Mouse (Mus musculus): ENCODE results near the gene Gm6871.
"Not testable (repeated sequence)": the region's sequence is repeated elsewhere in the genome, so short reads cannot be mapped to it uniquely, and the experiment has no call there.

Gene Gm6871

GRCm38 (mm10) chr7:41573562-41573961 lies at the start of gene Gm6871:
Gene Gm6871, minus strand, starts transcription at chr7:41573662.
- DNase-seq (ENCODE audit: low spot score), result not testable (repeated sequence)

GRCm38 (mm10) chr7:41616241-41616640 lies 42.8 kb upstream of the Gm6871 start:
- DNase-seq (ENCODE audit: low spot score), result not testable (repeated sequence)

GRCm38 (mm10) chr7:41611654-41612053 lies 38.2 kb upstream of the Gm6871 start:
- DNase-seq (ENCODE audit: low spot score), result no peak

GRCm38 (mm10) chr7:41599932-41600548 lies 26.6 kb upstream of the Gm6871 start:
- peak; percentile 0 for DNase-seq (ENCODE audit: low spot score)

- peak; percentile 82 for DNase-seq (ENCODE audit: low spot score)
These were observed 25.8 kb upstream of the Gm6871 start, which contains the start of gene 2610021A01Rik for GRCm38 (mm10) chr7:41599034-41599813. Gene 2610021A01Rik, plus strand, starts transcription at chr7:41599230.

GRCm38 (mm10) chr7:41598615-41599014 lies 25.2 kb upstream of the Gm6871 start:
- DNase-seq (ENCODE audit: low spot score), result no peak

- DNase-seq (ENCODE audit: low spot score), result not testable (repeated sequence)
These were observed 14.4 kb upstream of the Gm6871 start for GRCm38 (mm10) chr7:41587831-41588230.

- DNase-seq (ENCODE audit: low spot score), result no peak
These were observed 8.6 kb upstream of the Gm6871 start for GRCm38 (mm10) chr7:41582028-41582427.

GRCm38 (mm10) chr7:41577956-41578355 lies 4.5 kb upstream of the Gm6871 start:
- DNase-seq (ENCODE audit: low spot score), result no peak

GRCm38 (mm10) chr7:41560681-41561080 lies 12.8 kb downstream of the Gm6871 start:
- DNase-seq (ENCODE audit: low spot score), result no peak

- DNase-seq (ENCODE audit: low spot score), result no peak
These were observed 60.8 kb downstream of the Gm6871 start for GRCm38 (mm10) chr7:41512672-41513071.

GRCm38 (mm10) chr7:41512207-41512606 lies 61.3 kb downstream of the Gm6871 start:
- no peak for DNase-seq (ENCODE audit: low spot score)

GRCm38 (mm10) chr7:41502402-41502801 lies 71.1 kb downstream of the Gm6871 start:
- no peak for DNase-seq (ENCODE audit: low spot score)

- peak; percentile 57 for DNase-seq (ENCODE audit: low spot score)
These were observed 73.1 kb downstream of the Gm6871 start for GRCm38 (mm10) chr7:41500151-41500934.

- DNase-seq (ENCODE audit: low spot score), result peak; percentile 85
These were observed 73.9 kb downstream of the Gm6871 start, which contains the start of the genes Gm20449 and AW146154 for GRCm38 (mm10) chr7:41499389-41500049. Gene Gm20449, minus strand, starts transcription at chr7:41499417. Gene AW146154, minus strand, starts transcription at chr7:41499890.

- not testable (repeated sequence) for DNase-seq (ENCODE audit: low spot score)
These were observed 74.5 kb downstream of the Gm6871 start for GRCm38 (mm10) chr7:41499018-41499388.

GRCm38 (mm10) chr7:41498464-41498863 lies 75.0 kb downstream of the Gm6871 start:
- DNase-seq (ENCODE audit: low spot score), result not testable (repeated sequence)

GRCm38 (mm10) chr7:41497871-41498270 lies 75.6 kb downstream of the Gm6871 start:
- no peak for DNase-seq (ENCODE audit: low spot score)

All from c-Kit-positive CD71-positive TER-119-positive erythroid progenitor cells, embryonic 14.5 days (primary cell).